Mouse (Mus musculus) left cerebral cortex, adult 11 months (tissue): ENCODE results near the gene Mmadhc.

Experiments
- DNase-seq: peaks from one replicate; pipeline ENCODE4 v3.0.0; 2022; ENCODE audit warnings: low spot score

Gene Mmadhc

DNA sequence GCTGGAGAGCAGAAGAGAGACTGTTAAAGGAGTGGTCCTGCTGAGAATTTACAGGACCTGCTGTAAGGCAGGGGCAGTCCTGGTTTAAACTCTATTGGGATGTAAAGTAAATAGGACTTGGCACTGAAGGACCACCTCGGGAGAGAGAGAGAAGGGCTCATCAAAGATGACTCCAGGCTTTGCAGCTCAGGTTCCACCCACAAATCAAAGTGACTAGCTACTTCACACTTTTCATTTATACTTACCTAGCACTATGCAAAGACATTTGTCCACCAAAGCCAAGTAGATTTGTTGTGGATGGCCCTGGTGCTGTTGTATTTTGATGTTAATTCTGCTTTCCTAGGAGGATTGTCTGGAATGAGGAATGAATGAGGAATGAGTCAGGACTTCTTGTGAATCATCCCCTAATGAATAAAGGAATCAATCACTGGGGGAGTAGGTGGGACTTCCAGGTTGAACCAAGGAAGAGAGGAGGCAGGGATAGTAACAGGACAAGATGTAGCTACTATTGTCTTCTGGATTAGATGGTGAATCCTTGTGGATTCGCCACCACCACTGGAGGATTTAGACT lies 31.3 kb downstream of the Mmadhc start:
- no peak for DNase-seq

- DNase-seq = no peak
Observed at GRCm38 (mm10) chr2:50264059-50264458, 32.5 kb downstream of the Mmadhc start.

DNA sequence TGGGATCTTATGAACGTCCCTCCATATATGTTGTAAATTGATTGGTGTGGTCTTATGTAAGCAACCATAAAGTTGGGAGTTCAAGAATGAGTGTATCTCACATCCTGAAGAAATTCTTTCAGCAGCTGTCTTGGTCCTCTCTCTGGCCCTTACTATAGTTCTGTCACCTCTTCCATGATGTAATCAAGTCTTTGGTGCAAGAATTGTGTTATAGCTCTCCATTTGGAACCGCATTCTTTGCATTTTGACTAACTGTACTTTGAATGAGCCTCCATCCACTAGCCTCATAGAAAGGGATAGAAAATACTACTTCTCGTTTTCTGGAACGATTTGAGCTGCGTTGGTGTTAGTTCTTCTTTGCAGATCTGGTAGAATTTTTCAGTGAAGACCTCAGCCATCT lies 41.6 kb downstream of the Mmadhc start:
- DNase-seq = no peak

- no peak for DNase-seq
Observed at GRCm38 (mm10) chr2:50248551-50248950, 48.0 kb downstream of the Mmadhc start.

- DNase-seq = no peak
Observed at GRCm38 (mm10) chr2:50233491-50233890, 63.1 kb downstream of the Mmadhc start.
